Mouse (Mus musculus): ENCODE measurements around the gene Tff2.

Gene Tff2

DNA sequence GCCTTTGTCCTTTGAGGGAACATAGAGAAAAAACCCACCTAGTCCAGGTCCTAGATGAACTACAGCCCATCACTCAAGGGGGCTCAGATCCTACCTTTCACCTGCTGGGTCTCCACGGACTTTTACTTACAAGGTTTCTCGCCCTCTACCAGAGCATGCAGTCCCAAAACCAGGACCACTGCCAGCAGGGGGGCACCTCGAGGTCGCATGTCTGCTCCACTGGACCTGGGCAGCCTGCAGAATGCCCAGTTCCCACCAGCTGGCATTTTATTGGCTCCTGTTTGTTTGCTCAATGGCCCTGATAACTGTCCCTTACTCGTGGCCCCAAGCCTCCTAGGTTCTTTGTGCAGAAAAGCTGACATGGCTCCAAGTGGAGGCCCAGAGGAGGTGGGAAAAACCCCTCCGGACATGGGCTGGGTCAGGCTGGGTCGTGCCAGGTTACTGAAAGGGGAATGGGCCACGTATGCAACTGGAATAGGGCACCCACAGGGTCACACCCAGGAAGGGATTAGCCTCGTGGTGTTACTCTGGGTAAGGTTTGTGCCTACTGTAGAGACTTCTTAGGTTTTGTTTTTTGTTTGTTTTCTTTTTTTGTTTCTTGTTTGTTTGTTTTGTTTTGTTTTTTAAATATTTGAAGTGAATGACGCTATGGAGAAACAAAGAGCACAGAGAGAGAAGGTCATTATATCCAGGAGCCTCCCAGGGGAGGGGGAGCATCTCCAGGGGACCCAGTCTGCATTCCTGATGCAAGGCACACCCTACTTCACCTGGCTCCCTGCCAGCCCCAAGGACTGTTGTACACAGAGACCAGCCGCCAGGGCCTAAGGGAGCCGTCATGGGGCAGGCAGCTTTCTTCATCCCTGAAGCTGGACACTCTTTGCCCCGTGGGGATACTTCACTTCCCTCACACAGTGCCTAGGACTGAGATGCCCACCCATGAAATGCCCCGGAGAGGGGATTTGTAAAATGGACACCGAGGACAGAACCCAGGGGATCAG is at the start of gene Tff2:
Gene Tff2, minus strand, starts transcription at position 243 of the 998 bp plus-strand sequence.
- DNase-seq (ENCODE audit: low read depth), result no peak

DNA sequence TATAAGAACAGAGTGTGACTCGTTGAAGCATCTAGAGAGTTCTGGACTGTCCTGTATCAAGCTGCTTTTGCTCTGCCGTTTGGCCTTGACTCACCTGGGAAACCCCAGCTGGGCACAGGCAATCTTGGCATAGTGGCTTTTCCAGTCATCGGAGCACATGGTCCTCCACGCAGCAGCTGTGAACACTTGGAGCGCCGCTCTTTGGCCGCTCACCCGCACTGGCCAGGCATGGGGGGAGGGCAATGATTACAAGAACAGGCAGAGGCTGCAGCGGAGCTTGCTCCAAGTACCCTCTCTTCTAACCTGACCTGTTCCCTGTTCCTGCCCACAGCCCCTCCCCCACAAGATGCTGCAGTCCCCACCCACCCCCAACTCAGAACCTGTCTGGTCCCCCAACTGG is 49.3 kb upstream of the Tff2 start:
- no peak for DNase-seq (ENCODE audit: low read depth)

DNA sequence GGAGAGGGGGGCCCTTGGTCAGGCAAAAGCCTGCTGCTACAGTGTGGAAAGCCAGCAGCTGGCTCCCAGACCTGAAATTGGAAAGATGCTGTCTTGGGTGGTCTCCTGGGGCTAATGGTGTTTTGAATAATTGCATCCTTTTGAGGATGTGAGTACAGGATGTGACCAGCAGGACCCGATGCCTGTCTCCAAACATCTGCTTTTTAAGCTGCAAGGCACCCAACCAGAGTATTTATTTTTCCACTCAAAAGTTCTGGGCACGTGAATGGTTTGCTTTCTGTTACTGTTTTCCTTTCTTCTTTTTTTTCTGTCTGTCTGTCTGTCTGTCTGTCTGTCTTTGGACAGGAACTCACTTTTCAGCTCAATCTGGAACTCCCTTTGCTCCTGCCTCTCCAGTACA is 48.6 kb upstream of the Tff2 start:
- no peak for DNase-seq (ENCODE audit: low read depth)

DNA sequence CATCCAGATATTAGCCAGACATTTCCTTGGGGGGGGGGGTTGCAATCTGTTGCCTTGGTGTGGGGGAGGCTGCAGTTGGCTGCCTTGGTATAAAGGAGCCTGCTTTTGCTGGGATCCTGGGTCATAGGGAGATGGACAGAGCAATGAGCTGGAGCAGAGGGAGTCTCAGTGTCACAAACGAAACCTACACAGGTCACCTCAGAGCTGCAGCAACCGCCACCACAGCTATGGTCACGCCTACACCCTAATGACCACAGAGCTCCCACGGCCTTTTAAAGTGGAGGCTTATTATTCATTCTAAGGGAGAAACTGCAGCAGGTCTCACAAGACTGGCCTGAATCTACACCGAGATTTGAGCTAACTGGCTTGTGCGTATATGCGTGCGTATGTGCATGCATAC is 47.7 kb upstream of the Tff2 start:
- DNase-seq (ENCODE audit: low read depth), result no peak

DNA sequence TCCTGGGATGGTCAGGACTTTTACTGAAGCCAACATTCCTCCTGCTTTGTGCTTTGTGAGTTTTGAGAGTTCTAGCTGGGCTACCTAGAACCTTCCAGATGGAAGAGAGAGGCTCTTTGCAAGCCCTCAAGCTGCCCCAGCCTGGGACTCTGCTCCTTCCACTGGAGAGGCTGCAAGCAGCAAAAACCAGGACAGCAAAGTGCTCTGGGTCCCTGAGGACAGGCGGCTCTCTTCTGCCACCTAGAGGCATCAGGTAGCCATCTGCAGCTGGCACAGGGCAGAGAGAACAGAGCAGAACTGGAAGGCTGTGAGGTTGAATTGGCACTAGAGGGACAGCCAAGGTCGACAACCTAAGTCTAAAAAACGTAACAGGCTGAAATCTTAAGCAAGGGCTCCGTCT is 43.3 kb upstream of the Tff2 start:
- DNase-seq (ENCODE audit: low read depth), result peak; percentile 2

DNA sequence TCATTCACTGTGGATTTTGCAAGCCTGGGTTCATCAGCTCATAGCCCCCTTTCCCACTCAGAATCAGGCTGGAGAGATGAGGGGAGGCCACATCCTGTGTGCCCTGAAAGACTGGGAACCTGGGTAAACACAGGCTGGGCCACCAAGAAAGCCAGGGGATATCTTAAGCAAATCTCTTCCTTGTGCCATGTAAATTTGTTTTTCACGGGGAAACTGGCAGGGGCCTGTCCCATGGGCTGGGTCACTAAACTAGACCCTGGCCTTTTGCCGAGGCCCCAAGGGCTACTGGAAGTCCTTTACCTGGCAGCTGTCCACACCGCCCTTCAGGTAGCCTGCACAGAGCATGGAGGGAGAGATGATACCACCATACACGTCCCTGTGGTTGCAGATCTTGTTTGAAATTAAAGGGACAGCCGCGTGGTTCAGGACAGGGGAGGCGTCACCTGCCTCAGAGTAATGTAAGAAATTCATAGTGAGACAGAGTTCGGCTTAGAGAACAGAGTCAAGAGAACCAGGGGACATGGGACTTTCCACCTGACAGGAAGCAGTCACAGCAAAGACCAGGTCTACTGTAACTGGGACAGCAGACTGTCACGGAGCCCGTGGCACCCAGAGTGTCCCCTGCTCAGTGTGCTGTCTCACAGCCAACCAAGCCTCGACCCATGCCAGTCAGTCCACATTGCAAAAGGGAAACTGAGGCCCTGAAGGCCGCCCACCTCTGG is 40.3 kb upstream of the Tff2 start:
- DNase-seq (ENCODE audit: low read depth), result no peak

DNA sequence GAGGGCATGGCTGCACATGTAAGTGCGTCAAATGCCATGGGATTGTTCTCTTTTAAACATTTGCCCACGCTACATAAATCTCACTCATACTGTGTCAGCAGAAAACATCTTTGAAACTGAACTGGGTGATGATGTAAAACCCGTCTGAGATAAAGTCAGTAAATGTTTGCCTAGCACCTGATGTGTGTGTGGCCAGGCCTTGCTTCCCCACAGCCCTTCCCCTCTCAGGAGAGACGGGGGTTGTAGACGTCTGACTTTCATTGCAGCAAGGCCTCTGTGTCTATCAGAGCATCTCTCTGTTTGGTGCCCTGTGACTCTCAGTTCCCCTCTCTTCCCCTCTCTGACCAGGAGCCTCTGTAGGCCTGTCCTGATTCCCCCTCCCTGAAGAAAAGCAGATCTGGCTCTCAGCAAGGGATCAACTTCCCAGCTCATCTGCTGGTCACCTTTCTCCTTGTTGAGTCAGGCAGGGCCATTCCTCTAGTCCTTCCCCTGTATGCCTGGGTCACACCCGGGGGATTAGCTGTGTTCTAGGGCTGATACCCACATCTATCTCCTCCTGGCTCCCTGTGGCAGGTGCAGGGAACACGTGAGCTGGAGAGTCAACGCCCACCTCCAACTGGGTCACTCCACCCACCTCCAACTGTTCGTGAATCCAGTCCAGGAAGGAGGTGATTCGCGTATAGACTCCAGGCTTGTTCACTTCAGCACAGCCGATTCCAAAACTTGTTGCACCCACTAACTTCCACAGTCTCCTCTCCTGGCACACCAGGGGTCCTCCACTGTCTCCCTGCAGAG is 39.3 kb upstream of the Tff2 start:
- no peak for DNase-seq (ENCODE audit: low read depth)

DNA sequence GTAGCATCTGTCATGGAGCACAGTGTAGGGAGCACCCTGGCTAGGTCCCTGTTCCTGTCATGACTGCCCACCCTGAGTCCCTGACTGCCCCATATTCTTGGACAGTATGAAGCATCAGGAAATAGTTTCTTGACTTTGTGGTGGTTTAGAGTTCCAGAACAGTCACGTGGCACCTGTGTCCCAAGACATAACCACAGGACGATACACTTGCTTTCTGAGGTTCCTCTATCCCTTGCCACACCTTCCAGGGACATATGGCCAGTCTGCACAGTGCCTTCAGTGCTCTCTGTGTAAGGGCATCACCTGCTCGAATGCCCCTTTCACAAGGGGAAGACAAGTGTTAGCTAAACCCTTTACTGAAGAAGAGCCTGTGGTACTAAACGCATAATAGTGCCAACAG is 37.4 kb upstream of the Tff2 start:
- DNase-seq (ENCODE audit: low read depth), result no peak

DNA sequence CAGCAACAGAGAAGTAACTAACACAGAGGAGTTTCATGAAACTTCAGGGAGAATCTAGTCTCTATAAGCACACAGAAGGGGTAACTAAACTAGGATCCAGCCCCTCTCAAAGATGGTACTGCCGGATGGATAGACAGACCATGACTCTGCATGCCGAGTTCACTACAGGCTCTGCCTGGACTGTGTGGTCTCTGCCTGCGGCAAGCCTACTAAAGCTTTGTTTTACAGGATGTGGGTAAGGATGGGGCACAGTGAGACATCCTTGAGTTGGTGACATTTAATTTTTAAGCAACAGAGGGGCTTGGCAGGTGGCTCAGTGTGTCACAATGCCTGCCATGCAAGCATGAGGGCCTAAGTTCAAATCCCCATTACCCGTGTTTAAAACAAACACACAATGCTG is 32.2 kb upstream of the Tff2 start:
- DNase-seq (ENCODE audit: low read depth), result no peak

DNA sequence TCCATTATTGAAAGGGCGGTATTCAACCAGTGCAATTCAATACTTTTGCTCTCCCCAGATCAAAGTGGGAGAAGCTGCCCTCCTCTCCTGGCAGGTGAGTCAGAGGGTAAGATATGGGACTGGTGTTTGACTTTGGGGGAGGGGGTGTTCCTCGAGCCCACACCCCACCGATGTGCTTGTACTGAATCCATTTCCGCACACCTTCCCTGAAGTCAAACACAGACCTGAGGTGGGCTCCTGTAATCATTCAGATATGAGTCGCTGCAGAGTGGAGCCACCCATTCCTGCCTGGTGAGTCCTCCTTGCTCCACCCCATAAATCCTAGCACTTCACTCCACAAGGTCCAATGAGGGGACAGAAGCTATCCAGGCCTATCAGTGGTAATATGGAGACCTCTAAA is 25.7 kb upstream of the Tff2 start:
- no peak for DNase-seq (ENCODE audit: low read depth)

DNA sequence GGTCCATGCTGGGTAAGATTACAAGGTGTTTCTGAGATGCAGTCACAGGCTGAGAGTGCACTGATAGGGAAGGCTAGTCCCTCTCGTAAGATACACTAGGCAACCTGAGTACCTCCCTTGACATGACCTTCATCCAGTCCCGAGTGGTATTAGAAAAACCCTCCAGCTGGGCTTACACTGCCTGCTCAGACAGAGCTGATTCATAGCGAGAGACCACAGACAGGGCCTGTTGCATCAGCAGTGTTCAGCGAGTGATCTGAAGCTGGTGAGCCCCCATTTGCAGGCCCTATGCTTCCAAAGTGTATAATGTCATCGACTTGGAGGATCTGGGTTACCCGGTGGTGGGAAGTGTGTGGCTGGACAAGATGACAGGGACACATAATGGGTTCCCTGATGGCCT is 21.0 kb upstream of the Tff2 start, which contains the start of gene Tff1:
Gene Tff1, minus strand, starts transcription at position 151 of the 400 bp plus-strand sequence.
- no peak for DNase-seq (ENCODE audit: low read depth)

DNA sequence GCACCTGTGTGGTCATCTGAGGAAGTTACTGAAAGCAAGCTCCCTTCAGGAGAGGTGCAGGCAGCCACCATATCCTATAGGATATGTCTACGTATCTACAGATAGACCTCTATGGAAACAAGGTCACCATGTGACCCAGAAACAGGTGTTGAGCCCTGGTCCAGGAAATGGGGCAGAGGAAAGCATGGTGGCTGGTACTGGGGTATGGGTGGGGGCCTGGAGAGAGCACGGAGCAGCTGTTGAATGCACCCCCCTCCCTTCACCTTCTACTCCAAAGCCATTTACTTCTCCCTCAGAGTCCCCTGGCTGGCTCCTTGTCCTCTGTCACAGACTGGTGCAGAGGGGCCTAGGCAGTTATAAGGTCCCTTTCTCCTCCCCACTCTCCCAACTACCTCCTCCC is 19.7 kb upstream of the Tff2 start:
- no peak for DNase-seq (ENCODE audit: low read depth)

DNA sequence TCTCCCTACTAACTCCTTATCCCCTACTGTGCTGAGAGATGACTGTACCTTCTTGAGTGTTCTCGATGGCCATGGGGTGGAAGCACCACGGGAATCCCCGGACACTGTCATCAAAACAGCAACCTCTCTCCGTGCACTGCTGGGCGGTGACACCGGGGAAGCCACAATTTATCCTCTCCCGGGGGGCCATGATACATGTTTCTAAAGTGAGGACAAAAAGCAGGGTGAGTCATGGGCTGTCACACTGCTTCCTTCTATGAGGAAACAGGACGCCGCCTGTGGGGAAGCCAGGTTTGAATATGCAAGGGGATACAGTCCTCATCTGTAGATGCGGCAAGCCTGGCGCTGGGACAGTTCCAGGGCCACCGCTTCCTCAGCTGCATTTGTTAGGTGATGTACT is 18.5 kb upstream of the Tff2 start:
- DNase-seq (ENCODE audit: low read depth), result no peak

DNA sequence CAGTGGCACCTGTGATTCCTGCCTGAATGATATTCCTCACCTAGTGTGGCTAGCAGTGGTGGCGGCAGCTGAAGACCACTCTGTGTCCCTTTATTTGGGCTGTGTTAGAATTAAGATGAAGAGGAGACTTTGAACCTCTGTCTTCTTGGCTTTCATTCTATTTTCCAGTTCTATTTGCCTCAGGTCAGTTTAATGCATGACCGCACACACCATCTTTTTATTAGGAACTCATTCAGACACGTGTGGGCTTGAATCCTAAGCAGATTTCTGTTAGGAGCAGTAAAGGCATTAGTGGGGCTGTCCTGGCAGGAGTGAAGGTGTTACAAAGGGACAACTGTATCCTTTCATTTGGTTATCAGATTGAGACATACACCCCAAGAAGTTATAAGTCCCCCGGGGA is 16.2 kb upstream of the Tff2 start:
- DNase-seq (ENCODE audit: low read depth), result no peak

DNA sequence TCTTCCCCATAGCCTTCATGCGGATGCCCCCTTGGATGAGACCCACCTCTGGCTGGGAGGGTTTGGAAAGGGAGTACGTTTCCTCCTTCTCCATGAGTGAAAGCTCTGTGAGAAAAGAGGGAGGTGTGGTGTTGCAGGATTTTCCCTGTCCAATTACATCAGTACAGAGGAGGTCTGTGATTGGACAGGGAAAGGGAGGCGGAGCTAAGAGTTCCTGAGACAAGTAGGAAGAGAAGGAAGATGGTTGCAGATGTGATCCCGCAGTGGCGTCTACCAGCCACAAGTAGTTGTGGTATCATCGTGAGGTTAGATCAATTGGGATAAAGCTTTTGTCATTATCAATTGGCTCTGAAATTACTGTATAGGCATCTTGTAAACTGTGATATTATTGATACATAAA is 13.8 kb upstream of the Tff2 start:
- DNase-seq (ENCODE audit: low read depth), result no peak

DNA sequence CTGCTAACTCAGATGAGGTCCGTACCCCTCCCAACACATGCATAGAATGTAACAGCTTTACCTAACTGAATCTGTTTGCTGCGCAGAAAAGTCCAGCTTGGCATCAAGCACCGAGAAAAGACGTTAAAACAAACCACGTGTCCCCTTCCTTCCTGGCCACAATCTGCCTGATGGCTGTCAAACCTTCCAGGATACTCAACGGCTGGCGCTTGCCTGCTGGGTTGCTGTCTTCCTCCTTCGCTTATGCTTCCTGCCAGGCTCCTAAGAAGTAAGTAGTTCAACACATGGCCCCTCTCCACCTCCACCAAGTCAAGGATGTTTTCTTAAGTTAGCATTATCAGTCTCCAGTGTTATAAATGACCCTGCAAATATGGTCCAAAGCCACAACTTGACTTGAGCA is 9.7 kb upstream of the Tff2 start:
- no peak for DNase-seq (ENCODE audit: low read depth)

DNA sequence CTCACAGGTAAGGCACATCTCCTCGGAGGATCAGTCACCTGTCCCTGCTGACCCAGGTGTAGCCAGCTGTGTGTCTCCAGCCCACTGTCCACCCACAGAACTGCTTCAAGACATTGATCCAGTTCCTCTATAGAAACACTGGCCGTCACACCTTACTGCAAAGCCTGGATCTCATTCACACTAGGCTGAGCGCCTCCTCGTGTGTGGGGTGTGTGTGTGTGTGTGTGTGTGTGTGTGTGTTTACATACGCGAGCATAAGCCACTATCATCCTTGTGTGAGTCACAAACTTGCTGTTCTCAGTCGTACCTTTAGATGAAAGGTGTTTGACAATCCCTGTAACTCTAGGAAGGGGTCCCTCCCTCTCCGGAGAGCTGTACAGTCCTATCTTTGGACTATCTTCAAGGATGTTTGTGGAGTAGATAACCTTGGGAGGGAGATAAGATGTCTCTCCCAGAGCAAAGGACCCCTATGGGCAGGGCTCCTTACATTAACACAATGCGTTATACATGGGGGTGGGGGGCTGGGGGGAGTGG is 9.0 kb upstream of the Tff2 start:
- DNase-seq (ENCODE audit: low read depth), result no peak

DNA sequence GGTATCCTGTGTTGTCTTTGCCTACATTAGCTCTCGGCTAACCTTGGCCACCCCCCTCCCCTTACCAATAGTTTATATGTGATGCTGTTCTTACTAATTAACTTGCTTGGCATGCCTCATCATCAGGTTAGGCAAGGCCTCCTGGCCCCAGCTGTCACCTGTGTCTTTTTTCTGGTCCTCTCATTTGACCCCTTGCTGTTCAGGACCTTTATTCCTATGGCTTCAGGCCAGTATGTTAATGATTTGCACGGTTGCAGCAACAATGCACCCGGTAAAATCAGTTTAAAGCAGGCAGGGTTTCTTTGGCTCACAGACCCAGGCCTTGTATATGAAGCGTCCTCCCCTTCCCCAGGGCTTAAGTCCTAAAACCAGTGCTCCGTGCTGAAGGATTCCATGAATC is 8.4 kb upstream of the Tff2 start:
- DNase-seq (ENCODE audit: low read depth), result no peak

DNA sequence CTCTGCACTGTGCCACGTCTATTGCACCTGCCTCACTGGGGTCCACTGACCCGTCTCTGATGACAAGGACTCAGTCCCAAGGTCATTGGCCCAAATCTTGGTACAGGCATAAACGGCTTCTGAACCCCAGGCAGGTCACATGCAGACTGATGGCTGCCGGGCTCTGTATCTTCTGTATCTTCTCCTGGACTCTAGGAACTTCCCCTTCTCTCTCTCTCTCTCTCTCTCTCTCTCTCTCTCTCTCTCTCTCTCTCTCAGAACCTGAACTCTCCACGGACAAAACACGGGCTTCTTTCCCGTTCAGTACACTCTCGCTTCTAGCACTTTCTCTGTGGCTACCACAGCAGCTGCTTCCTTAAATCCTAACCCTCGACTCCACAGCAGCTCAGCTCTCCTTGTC is 1.9 kb upstream of the Tff2 start:
- no peak for DNase-seq (ENCODE audit: low read depth)

DNA sequence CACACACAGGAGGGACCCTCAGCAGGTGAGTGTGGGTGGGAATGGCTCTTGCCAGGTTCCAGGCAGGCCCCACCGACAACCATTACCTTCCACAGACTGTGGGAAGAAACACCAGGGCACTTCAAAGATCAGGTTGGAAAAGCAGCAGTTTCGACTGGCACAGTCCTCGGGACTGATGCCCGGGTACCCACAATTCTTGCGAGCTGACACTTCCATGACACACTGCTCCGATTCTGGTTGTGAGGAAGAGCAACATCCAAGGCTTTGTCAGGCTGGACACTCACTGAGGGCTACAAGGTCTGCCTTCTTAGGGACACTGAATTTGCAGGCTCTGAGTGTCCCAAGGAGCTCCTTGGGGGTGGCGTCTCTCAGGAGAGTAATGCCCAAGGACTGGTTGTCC is 2.0 kb downstream of the Tff2 start:
- DNase-seq (ENCODE audit: low read depth), result no peak

DNA sequence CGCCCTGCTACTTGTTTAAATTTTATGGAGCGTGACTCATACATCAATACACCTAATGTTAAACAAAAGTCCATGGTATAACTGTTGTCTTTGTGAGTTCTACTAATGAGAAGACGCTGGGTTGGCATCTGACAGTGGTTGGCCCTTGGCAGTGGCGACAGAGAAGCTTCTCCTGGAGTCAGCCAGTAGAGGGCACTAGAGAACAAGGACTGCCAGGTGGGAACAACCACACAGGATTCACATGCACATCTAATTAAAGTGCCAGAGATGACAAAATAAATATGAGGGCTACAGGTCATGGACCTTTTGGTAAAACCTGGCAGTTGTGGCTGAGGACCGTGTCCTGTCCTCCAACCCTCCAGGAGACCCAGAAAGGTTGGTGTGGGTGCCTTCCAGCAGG is 5.7 kb downstream of the Tff2 start:
- DNase-seq (ENCODE audit: low read depth), result peak; percentile 5

DNA sequence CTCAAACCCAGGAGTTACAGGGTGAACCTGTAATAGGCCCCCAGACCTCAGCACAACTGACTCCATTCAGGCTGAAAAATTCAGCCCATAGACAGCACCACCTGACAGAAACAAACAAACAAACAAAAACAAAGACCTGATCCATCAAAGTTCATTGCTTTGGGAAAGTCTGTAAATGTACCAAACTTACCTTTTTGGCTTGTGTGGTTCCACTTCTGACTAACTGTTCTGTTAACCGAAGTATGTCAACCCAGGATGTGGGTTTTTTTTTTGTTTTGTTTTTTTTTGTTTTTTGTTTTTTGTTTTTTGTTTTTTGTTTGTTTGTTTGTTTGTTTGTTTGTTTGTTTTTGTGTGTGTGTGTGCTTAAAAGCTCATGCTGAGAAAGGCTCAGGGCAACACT is 7.3 kb downstream of the Tff2 start:
- no peak for DNase-seq (ENCODE audit: low read depth)
